Mouse (Mus musculus) macrophage (primary cell): ENCODE data around the gene Gtf3c1. TPM values are rescaled to one million over a fixed set of nuclear protein-coding genes. Genes with fewer than 3 reads are reported as not detected.

Source experiments
- H3K27ac ChIP-seq: fragments of 350-480 bp; formaldehyde crosslinking; 2 replicates; pipeline ENCODE4 v1.9.0; 2021
- H3K36me3 ChIP-seq: fragments of 350-480 bp; formaldehyde crosslinking; 2 replicates; pipeline ENCODE4 v1.9.0; 2021; ENCODE audit errors: inconsistent target
- H3K4me3 ChIP-seq: fragments of 350-480 bp; formaldehyde crosslinking; 2 replicates; pipeline ENCODE4 v1.9.0; 2021; ENCODE audit errors: inconsistent target
- H3K79me2 ChIP-seq: fragments of 350-480 bp; formaldehyde crosslinking; 2 replicates; pipeline ENCODE4 v1.9.0; 2021; ENCODE audit errors: inconsistent target
- WGBS: methylation state at CpG from one replicate; pipeline ENCODE4 v1.1.7; 2026; ENCODE audit warnings: inconsistent platforms; ENCODE audit not compliant: missing documents; 5-methylcytosine and 5-hydroxymethylcytosine counted together
- polyA plus RNA-seq: library from polyadenylated mRNA; stranded (reverse); fragments of 250-400 nt; gene quantifications from 3 replicates; pipeline ENCODE4 v1.2.4, GENCODE M21; 2018; ENCODE audit warnings: inconsistent platforms

Gtf3c1 gene
- polyA plus RNA-seq, 1 experiment from 2014 or later, result 42.4 TPM

GRCm38 (mm10) chr7:125600612-125601279 lies 106.8 kb downstream of the Gtf3c1 start:
- Histone ChIP-seq H3K27ac (peak overlapping the region; percentile 98), H3K36me3 (no peaks in the 10 kb centered on the region), H3K79me2 (peaks cover 31% of the 10 kb centered on the region; the same call in 1 of the 2 replicates), H3K4me3 (no peak overlapping the region)
- WGBS, result 3% methylated on average over 5 of the region's 6 CpGs

- H3K27ac ChIP-seq, result peak overlapping the region; percentile 98
Observed at GRCm38 (mm10) chr7:125600136-125600535, 107.4 kb downstream of the Gtf3c1 start.

GRCm38 (mm10) chr7:125599373-125599973 lies 108.1 kb downstream of the Gtf3c1 start:
- H3K4me3 ChIP-seq, result no peak overlapping the region
- H3K36me3 ChIP-seq, result no peaks in the 10 kb centered on the region
- H3K27ac ChIP-seq, result peak overlapping the region; percentile 98
- peaks cover 19% of the 10 kb centered on the region; the same call in 1 of the 2 replicates for H3K79me2 ChIP-seq
- 10% methylated on average over 4 of the region's 4 CpGs for WGBS

More at GRCm38 (mm10) chr7:125600136-125600535, 107.4 kb downstream of the Gtf3c1 start:
- WGBS, result 65% methylated on average over 10 of the region's 10 CpGs
- no peaks in the 10 kb centered on the region for H3K36me3 ChIP-seq
- no peak overlapping the region for H3K4me3 ChIP-seq
- H3K79me2 ChIP-seq, result peaks cover 25% of the 10 kb centered on the region; the same call in 1 of the 2 replicates

- WGBS, result 89% methylated on average over 11 of the region's 11 CpGs
- H3K27ac ChIP-seq, result peak overlapping the region; percentile 77
- H3K79me2 ChIP-seq, result peaks cover 1% of the 10 kb centered on the region; the same call in 1 of the 2 replicates
- no peaks in the 10 kb centered on the region for H3K36me3 ChIP-seq
- H3K4me3 ChIP-seq, result no peak overlapping the region
Observed at GRCm38 (mm10) chr7:125597516-125598347, 109.8 kb downstream of the Gtf3c1 start.

GRCm38 (mm10) chr7:125597083-125597482 lies 110.5 kb downstream of the Gtf3c1 start:
- Histone ChIP-seq H3K36me3 (no peaks in the 10 kb centered on the region), H3K79me2 (no peaks in the 10 kb centered on the region), H3K27ac (peak overlapping the region; percentile 77), H3K4me3 (no peak overlapping the region)
- WGBS, result 12% methylated on average over 9 of the region's 9 CpGs

- no peaks in the 10 kb centered on the region for H3K36me3 ChIP-seq
- H3K4me3 ChIP-seq, result no peak overlapping the region
- H3K79me2 ChIP-seq, result no peaks in the 10 kb centered on the region
- peak overlapping the region; percentile 77 for H3K27ac ChIP-seq
- WGBS, result 10% methylated on average over 2 of the region's 3 CpGs
Observed at GRCm38 (mm10) chr7:125596406-125596805, 111.2 kb downstream of the Gtf3c1 start.

- Histone ChIP-seq H3K4me3 (no peak overlapping the region), H3K27ac (peak overlapping the region; percentile 63)
Observed at GRCm38 (mm10) chr7:125593831-125594230, 113.7 kb downstream of the Gtf3c1 start.

More at GRCm38 (mm10) chr7:125593831-125594230, 113.7 kb downstream of the Gtf3c1 start:
- Histone ChIP-seq H3K79me2 (no peaks in the 10 kb centered on the region), H3K36me3 (no peaks in the 10 kb centered on the region)
- 33% methylated on average over 4 of the region's 4 CpGs for WGBS

Other genes starting within 250 kb of the Gtf3c1 start
- 20.1 to 42.2 TPM (median 29.6 TPM) in 3 replicates for gene Nsmce1, start 216.2 kb downstream of the Gtf3c1 start, polyA plus RNA-seq
- gene Il4ra, start 155.7 kb downstream of the Gtf3c1 start, polyA plus RNA-seq, result 95.1 to 123 TPM (median 99.7 TPM) in 3 replicates
- 34.1 to 93.4 TPM (median 46.8 TPM) in 3 replicates for gene Il21r, start 104.4 kb downstream of the Gtf3c1 start, polyA plus RNA-seq
- gene D430042O09Rik, start 108 bp upstream of the Gtf3c1 start, polyA plus RNA-seq, result 7.1 to 11.3 TPM (median 11.0 TPM) in 3 replicates